Mouse (Mus musculus) MEL (cell line): ENCODE data around the gene Ap1b1. TPM values are rescaled to one million over a fixed set of nuclear protein-coding genes. Genes with fewer than 3 reads are reported as not detected.

Source experiments
- DNase-seq: peaks from one replicate; pipeline ENCODE4 v3.0.0; 2011; ENCODE audit warnings: low read depth, low spot score
- H3K27ac ChIP-seq: 2 replicates; pipeline ENCODE4 v1.5.1; 2012; ENCODE audit warnings: low read depth, mild to moderate bottlenecking, control low read depth, low read length, moderate library complexity; ENCODE audit not compliant: control insufficient read depth
- H3K27me3 ChIP-seq, 2 experiments: fragments of 150-350 bp in 1 of 2; sonication (generic) in 1 of 2; 2 replicates each; pipeline ENCODE4 v1.6.1; 2012; ENCODE audit warnings: low read length in 2 of 2, mild to moderate bottlenecking in 2 of 2, improper control_type of control experiment in 1 of 2, moderate library complexity in 1 of 2; ENCODE audit not compliant: insufficient read depth in 2 of 2, control insufficient read depth in 1 of 2
- H3K36me3 ChIP-seq, 2 experiments: 2 replicates each; pipeline ENCODE4 v1.6.1; 2012 to 2014; ENCODE audit warnings: low read length in 2 of 2, improper control_type of control experiment in 1 of 2, inconsistent platforms in 1 of 2, mild to moderate bottlenecking in 1 of 2; ENCODE audit not compliant: insufficient read depth in 2 of 2, control insufficient read depth in 1 of 2
- H3K4me1 ChIP-seq, 2 experiments: fragments of 150-350 bp in 1 of 2; sonication (generic) in 1 of 2; 2 replicates each; pipeline ENCODE4 v1.6.1; 2012; ENCODE audit warnings: low read length in 2 of 2, improper control_type of control experiment in 1 of 2, mild to moderate bottlenecking in 1 of 2; ENCODE audit not compliant: insufficient read depth in 2 of 2, control insufficient read depth in 1 of 2
- H3K4me3 ChIP-seq, 2 experiments: fragments of 150-350 bp in 1 of 2; sonication (generic) in 1 of 2; 2 replicates each; pipeline ENCODE4 v1.5.1; 2012; ENCODE audit warnings: low read depth in 2 of 2, low read length in 2 of 2, mild to moderate bottlenecking in 2 of 2, moderate library complexity in 2 of 2, control low read depth in 1 of 2, improper control_type of control experiment in 1 of 2; ENCODE audit not compliant: control insufficient read depth in 1 of 2, insufficient read depth in 1 of 2
- H3K79me2 ChIP-seq: 2 replicates; pipeline ENCODE4 v1.6.1; 2012; ENCODE audit warnings: mild to moderate bottlenecking, low read length, moderate library complexity; ENCODE audit not compliant: control insufficient read depth, poor library complexity, insufficient read depth
- H3K9ac ChIP-seq: 2 replicates; pipeline ENCODE4 v1.6.1; 2012; ENCODE audit warnings: low read depth, mild to moderate bottlenecking, control low read depth, low read length, moderate library complexity; ENCODE audit not compliant: control insufficient read depth, poor library complexity, severe bottlenecking
- H3K9me3 ChIP-seq: fragments of 150-350 bp; sonication (generic); replicated peaks from 2 replicates; pipeline ENCODE4 v1.6.1; 2012; ENCODE audit warnings: mild to moderate bottlenecking, low read length, improper control_type of control experiment, moderate library complexity; ENCODE audit not compliant: insufficient read depth
- BHLHE40 ChIP-seq: IDR thresholded peaks from 2 replicates; pipeline ENCODE4 v1.6.1; 2012; ENCODE audit warnings: low read depth, mild to moderate bottlenecking, inconsistent platforms, low read length, improper control_type of control experiment, borderline replicate concordance
- CHD1 ChIP-seq: IDR thresholded peaks from 2 replicates; pipeline ENCODE4 v1.6.1; 2012; ENCODE audit warnings: low read depth, mild to moderate bottlenecking, inconsistent platforms, low read length, improper control_type of control experiment
- CHD2 ChIP-seq: IDR thresholded peaks from 2 replicates; pipeline ENCODE4 v1.6.1; 2011; ENCODE audit warnings: low read length, improper control_type of control experiment
- CTCF ChIP-seq, 3 experiments: IDR thresholded peaks in 2 of 3; conservative IDR thresholded peaks in 1 of 3; 2 replicates each; pipeline ENCODE4 v1.5.1; 2011 to 2012; ENCODE audit warnings: low read length in 3 of 3, low read depth in 2 of 3, mild to moderate bottlenecking in 2 of 3, improper control_type of control experiment in 1 of 3, inconsistent platforms in 1 of 3, mixed read lengths in 1 of 3, moderate library complexity in 1 of 3; ENCODE audit not compliant: control insufficient read depth in 1 of 3, insufficient read depth in 1 of 3, poor library complexity in 1 of 3, severe bottlenecking in 1 of 3
- E2F4 ChIP-seq: IDR thresholded peaks from 2 replicates; pipeline ENCODE4 v1.6.1; 2011; ENCODE audit warnings: low read depth, low read length, improper control_type of control experiment, borderline replicate concordance
- ELF1 ChIP-seq: IDR thresholded peaks from 2 replicates; pipeline ENCODE4 v1.6.1; 2014; ENCODE audit warnings: low read depth, mild to moderate bottlenecking, inconsistent platforms, low read length, improper control_type of control experiment, moderate library complexity
- EP300 ChIP-seq, 2 experiments: IDR thresholded peaks; 2 replicates each; pipeline ENCODE4 v1.6.1; 2011; ENCODE audit warnings: improper control_type of control experiment in 2 of 2, low read length in 2 of 2, low read depth in 1 of 2, mild to moderate bottlenecking in 1 of 2
- ETS1 ChIP-seq: IDR thresholded peaks from 2 replicates; pipeline ENCODE4 v1.6.1; 2012; ENCODE audit warnings: low read depth, mild to moderate bottlenecking, inconsistent platforms, low read length, improper control_type of control experiment, moderate library complexity
- GABPA ChIP-seq: IDR thresholded peaks from 2 replicates; pipeline ENCODE4 v1.6.1; 2012; ENCODE audit warnings: low read depth, mild to moderate bottlenecking, inconsistent platforms, low read length, improper control_type of control experiment, moderate library complexity
- JUND ChIP-seq: IDR thresholded peaks from 2 replicates; pipeline ENCODE4 v1.6.1; 2011; ENCODE audit warnings: low read depth, mild to moderate bottlenecking, improper control_type of control experiment, low read length
- KAT2A ChIP-seq: conservative IDR thresholded peaks from 2 replicates; pipeline ENCODE4 v1.6.1; 2012; ENCODE audit warnings: low read depth, low read length, improper control_type of control experiment, inconsistent platforms
- MAFK ChIP-seq: IDR thresholded peaks from 2 replicates; pipeline ENCODE4 v1.6.1; 2011; ENCODE audit warnings: low read depth, mild to moderate bottlenecking, low read length, improper control_type of control experiment, borderline replicate concordance
- MAZ ChIP-seq: IDR thresholded peaks from 2 replicates; pipeline ENCODE4 v1.6.1; 2012; ENCODE audit warnings: low read depth, mild to moderate bottlenecking, inconsistent platforms, low read length, improper control_type of control experiment
- MEF2A ChIP-seq: IDR thresholded peaks from 2 replicates; pipeline ENCODE4 v1.6.1; 2014; ENCODE audit warnings: low read depth, mild to moderate bottlenecking, inconsistent platforms, low read length, improper control_type of control experiment; ENCODE audit not compliant: poor library complexity, insufficient replicate concordance, severe bottlenecking; ENCODE audit errors: extremely low read depth
- MXI1 ChIP-seq: IDR thresholded peaks from 2 replicates; pipeline ENCODE4 v1.6.1; 2011; ENCODE audit warnings: mild to moderate bottlenecking, low read depth, low read length, improper control_type of control experiment
- MYB ChIP-seq: IDR thresholded peaks from 2 replicates; pipeline ENCODE4 v1.6.1; 2011; ENCODE audit warnings: mild to moderate bottlenecking, low read depth, low read length, improper control_type of control experiment
- MYC ChIP-seq: IDR thresholded peaks from 2 replicates; pipeline ENCODE4 v1.6.1; 2011; ENCODE audit warnings: low read depth, mild to moderate bottlenecking, low read length, improper control_type of control experiment, moderate library complexity
- POLR2A ChIP-seq, 2 experiments: IDR thresholded peaks; 2 replicates each; pipeline ENCODE4 v1.6.1; 2011 to 2012; ENCODE audit warnings: low read length in 2 of 2, mild to moderate bottlenecking in 2 of 2, control low read depth in 1 of 2, improper control_type of control experiment in 1 of 2, low read depth in 1 of 2, moderate library complexity in 1 of 2; ENCODE audit not compliant: control insufficient read depth in 1 of 2, insufficient read depth in 1 of 2, poor library complexity in 1 of 2
- POLR2AphosphoS2 ChIP-seq: IDR thresholded peaks from 2 replicates; pipeline ENCODE4 v1.6.1; 2011; ENCODE audit warnings: low read length, improper control_type of control experiment
- POLR2AphosphoS5 ChIP-seq: IDR thresholded peaks from 2 replicates; pipeline ENCODE4 v1.6.1; 2012; ENCODE audit warnings: low read depth, borderline replicate concordance, mild to moderate bottlenecking, inconsistent platforms, low read length, moderate library complexity, mixed read lengths
- RAD21 ChIP-seq: IDR thresholded peaks from 2 replicates; pipeline ENCODE4 v1.6.1; 2011; ENCODE audit warnings: mild to moderate bottlenecking, low read depth, low read length, improper control_type of control experiment
- RCOR1 ChIP-seq: IDR thresholded peaks from 2 replicates; pipeline ENCODE4 v1.6.1; 2012; ENCODE audit warnings: low read depth, mild to moderate bottlenecking, inconsistent platforms, low read length, improper control_type of control experiment
- SIN3A ChIP-seq: IDR thresholded peaks from 2 replicates; pipeline ENCODE4 v1.6.1; 2012; ENCODE audit warnings: low read length, improper control_type of control experiment, inconsistent platforms
- SMC3 ChIP-seq: IDR thresholded peaks from 2 replicates; pipeline ENCODE4 v1.6.1; 2011; ENCODE audit warnings: low read depth, low read length, improper control_type of control experiment
- TAL1 ChIP-seq: IDR thresholded peaks from 2 replicates; pipeline ENCODE4 v1.6.1; 2012; ENCODE audit warnings: mild to moderate bottlenecking, inconsistent platforms, low read length, moderate library complexity, mixed read lengths
- TCF12 ChIP-seq: IDR thresholded peaks from 2 replicates; pipeline ENCODE4 v1.6.1; 2014; ENCODE audit warnings: low read depth, mild to moderate bottlenecking, inconsistent platforms, low read length, improper control_type of control experiment, moderate library complexity
- UBTF ChIP-seq: IDR thresholded peaks from 2 replicates; pipeline ENCODE4 v1.6.1; 2012; ENCODE audit warnings: low read depth, mild to moderate bottlenecking, inconsistent platforms, low read length, improper control_type of control experiment, moderate library complexity, borderline replicate concordance; ENCODE audit not compliant: insufficient read depth
- USF2 ChIP-seq, 2 experiments: IDR thresholded peaks; 2 replicates each; pipeline ENCODE4 v1.6.1; 2011 to 2012; ENCODE audit warnings: improper control_type of control experiment in 2 of 2, low read length in 2 of 2, borderline replicate concordance in 1 of 2, inconsistent platforms in 1 of 2, low read depth in 1 of 2, mild to moderate bottlenecking in 1 of 2; ENCODE audit not compliant: insufficient read depth in 1 of 2
- ZC3H11A ChIP-seq: IDR thresholded peaks from 2 replicates; pipeline ENCODE4 v1.6.1; 2012; ENCODE audit warnings: low read depth, mild to moderate bottlenecking, inconsistent platforms, low read length, improper control_type of control experiment
- ZKSCAN1 ChIP-seq: IDR thresholded peaks from 2 replicates; pipeline ENCODE4 v1.6.1; 2012; ENCODE audit warnings: low read depth, mild to moderate bottlenecking, inconsistent platforms, low read length, improper control_type of control experiment, moderate library complexity
- ZMIZ1 ChIP-seq: IDR thresholded peaks from 2 replicates; pipeline ENCODE4 v1.6.1; 2012; ENCODE audit warnings: low read depth, mild to moderate bottlenecking, inconsistent platforms, low read length, improper control_type of control experiment, moderate library complexity
- ZNF384 ChIP-seq: IDR thresholded peaks from 2 replicates; pipeline ENCODE4 v1.6.1; 2012; ENCODE audit warnings: low read depth, mild to moderate bottlenecking, inconsistent platforms, low read length, improper control_type of control experiment
- polyA plus RNA-seq, 2 experiments: library from polyadenylated mRNA; stranded (reverse) in 1 of 2; unstranded in 1 of 2; fragments of >175 nt in 1 of 2; fragments of >200 nt in 1 of 2; gene quantifications; 2 replicates each; pipeline versions ENCODE4 v1.2.1 to v1.2.4; 2012; ENCODE audit warnings: low replicate concordance in 2 of 2, low read depth in 1 of 2; ENCODE audit not compliant: insufficient read length in 2 of 2, insufficient read depth in 1 of 2, missing spikeins in 1 of 2
- total RNA-seq: library from RNA; depleted of rRNA; stranded (reverse); fragments of 300-350 nt; gene quantifications from 2 replicates; pipeline ENCODE4 v1.2.3, GENCODE M21; 2012

The Ap1b1 gene
- total and polyA plus RNA-seq, 3 experiments: 60.1 to 79.3 TPM; not detected in 1

DNA sequence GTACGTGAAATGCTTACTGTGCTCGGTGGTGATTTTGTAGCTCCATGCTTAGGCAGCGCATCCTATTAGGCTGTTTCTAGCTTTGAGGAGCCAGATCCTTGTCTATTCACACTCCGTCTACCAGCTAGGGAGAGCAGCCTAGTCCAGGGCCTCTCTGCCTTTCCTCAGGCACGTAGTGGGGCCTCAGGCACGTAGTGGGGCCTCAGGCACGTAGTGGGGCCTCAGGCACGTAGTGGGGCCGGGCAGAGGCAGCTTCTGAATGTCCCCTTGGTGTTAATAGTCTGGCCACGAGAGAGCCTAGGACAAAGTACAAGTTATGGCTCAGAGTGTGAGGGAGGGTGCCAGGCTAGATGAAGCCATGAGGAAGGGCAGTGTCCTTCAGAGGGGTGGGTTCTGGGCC, 46.1 kb downstream of the Ap1b1 start:
- TF ChIP-seq ZC3H11A (no peak), ZKSCAN1 (peak; percentile 99)
- Histone ChIP-seq H3K9ac (no peak overlapping the region), H3K4me3 (no peak overlapping the region), H3K36me3 (peaks cover 0 to 18% of the 10 kb centered on the region in 2 experiments; a peak in 3 of 4 replicates), H3K4me1 (no peaks in the 10 kb centered on the region), H3K27ac (no peak overlapping the region), H3K27me3 (no peaks in the 10 kb centered on the region), H3K9me3 (no peaks in the 10 kb centered on the region), H3K79me2 (no peaks in the 10 kb centered on the region)
- no peak for DNase-seq

DNA sequence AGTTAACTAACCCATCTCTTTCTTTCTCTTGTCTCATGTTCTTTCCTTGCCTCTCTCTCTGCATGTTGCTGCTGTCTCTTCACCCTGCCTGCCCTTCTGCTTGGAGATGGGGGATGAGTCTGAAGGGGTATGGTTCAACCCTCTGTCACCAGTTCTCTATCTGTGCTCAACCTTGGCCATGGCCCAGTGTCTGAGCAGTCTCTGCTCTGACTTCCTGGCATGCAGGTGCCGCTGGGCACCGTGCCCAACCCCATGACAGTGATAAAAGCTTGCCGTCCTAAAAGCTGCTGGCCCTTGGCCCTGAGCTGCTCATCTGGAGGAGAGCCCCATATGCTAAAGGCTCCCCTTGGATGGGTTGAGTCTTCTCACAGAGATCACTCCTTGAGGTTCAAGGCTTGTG, 46.5 kb downstream of the Ap1b1 start:
- H3K9me3 ChIP-seq: no peaks in the 10 kb centered on the region
- H3K9ac ChIP-seq: no peak overlapping the region
- peak; percentile 63 for DNase-seq
- TF ChIP-seq BHLHE40 (no peak), MAFK (no peak), MEF2A (no peak), TCF12 (no peak), E2F4 (no peak), ELF1 (no peak), KAT2A (no peak), MXI1 (0 out of 2 replicates have a peak, but pooled peaks have one; percentile 25), TAL1 (no peak), MYC (no peak), ZC3H11A (no peak), CHD1 (no peak), RCOR1 (peak; percentile 83; the same call in 1 of the 2 replicates), JUND (no peak), USF2 (IDR thresholded peaks at IDR 0.05; ENCODE audit: borderline replicate concordance in 1 of 2, insufficient read depth in 1 of 2, low read depth in 1 of 2, low read length in 2 of 2) (no peak), SIN3A (peak; percentile 33; the same call in 1 of the 2 replicates), POLR2AphosphoS5 (no peak), CTCF (IDR thresholded peaks at IDR 0.05 in 2 of 3, conservative IDR thresholded peaks at IDR 0.05 in 1 of 3; ENCODE audit: control insufficient read depth in 1 of 3, insufficient read depth in 1 of 3, low read depth in 2 of 3, low read length in 3 of 3, poor library complexity in 1 of 3, severe bottlenecking in 1 of 3) (no peak), ZNF384 (no peak), ZMIZ1 (no peak), GABPA (no peak), RAD21 (no peak), MYB (no peak), EP300 (IDR thresholded peaks at IDR 0.05; ENCODE audit: low read depth in 1 of 2, low read length in 2 of 2) (peak; percentile 34 to 42; a peak in 3 of 4 replicates), ETS1 (peak; percentile 43; the same call in 1 of the 2 replicates), SMC3 (no peak), POLR2AphosphoS2 (no peak), CHD2 (no peak), MAZ (no peak), UBTF (no peak), POLR2A (IDR thresholded peaks at IDR 0.05; ENCODE audit: control insufficient read depth in 1 of 2, insufficient read depth in 1 of 2, low read depth in 1 of 2, low read length in 2 of 2, poor library complexity in 1 of 2) (no peak)
- TF ChIP-seq, all 39 proteins: peak for 5
- H3K36me3 ChIP-seq: peaks cover 0 to 18% of the 10 kb centered on the region in 2 experiments; a peak in 3 of 4 replicates
- H3K27me3 ChIP-seq: no peaks in the 10 kb centered on the region
- no peaks in the 10 kb centered on the region for H3K79me2 ChIP-seq
- no peaks in the 10 kb centered on the region for H3K4me1 ChIP-seq
- no peak overlapping the region for H3K4me3 ChIP-seq
- H3K27ac ChIP-seq: no peak overlapping the region
